Mouse (Mus musculus) neural tube, embryonic 13.5 days (tissue): Measurements from ENCODE around the gene Arl9. TPM values are rescaled to one million over a fixed set of nuclear protein-coding genes. Genes with fewer than 3 reads are reported as not detected.
"Not testable (repeated sequence)": the region's sequence is repeated elsewhere in the genome, so short reads cannot be mapped to it uniquely, and the experiment has no call there.

Experiments used
- ATAC-seq: fragments of 200-750 bp; cut with Nextera tagmentation; 2 replicates; pipeline ENCODE4 v1.8.0; 2017; ENCODE audit warnings: low read depth, mild to moderate bottlenecking, moderate TSS enrichment, moderate library complexity
- H3K27ac ChIP-seq: fragments of 300-500 bp; sonication (generic); replicated peaks from 2 replicates; pipeline ENCODE4 v1.5.1; 2015; ENCODE audit warnings: moderate library complexity, mild to moderate bottlenecking, inconsistent platforms
- H3K27me3 ChIP-seq: fragments of 300-500 bp; sonication (generic); 2 replicates; pipeline ENCODE4 v1.6.1; 2015; ENCODE audit warnings: mild to moderate bottlenecking, inconsistent platforms
- H3K36me3 ChIP-seq: fragments of 300-500 bp; sonication (generic); 2 replicates; pipeline ENCODE4 v1.6.1; 2015; ENCODE audit warnings: mild to moderate bottlenecking, inconsistent platforms
- H3K4me1 ChIP-seq: fragments of 300-500 bp; sonication (generic); replicated peaks from 2 replicates; pipeline ENCODE4 v1.6.1; 2015; ENCODE audit warnings: inconsistent platforms
- H3K4me2 ChIP-seq: fragments of 300-500 bp; sonication (generic); 2 replicates; pipeline ENCODE4 v1.6.1; 2015; ENCODE audit warnings: inconsistent platforms, mild to moderate bottlenecking, moderate library complexity
- H3K4me3 ChIP-seq: fragments of 300-500 bp; sonication (generic); 2 replicates; pipeline ENCODE4 v1.5.1; 2015; ENCODE audit warnings: mild to moderate bottlenecking, inconsistent platforms
- H3K9ac ChIP-seq: fragments of 300-500 bp; sonication (generic); 2 replicates; pipeline ENCODE4 v1.6.1; 2015; ENCODE audit warnings: moderate library complexity, mild to moderate bottlenecking, inconsistent platforms
- H3K9me3 ChIP-seq: fragments of 300-500 bp; sonication (generic); 2 replicates; pipeline ENCODE4 v1.6.1; 2016; ENCODE audit warnings: inconsistent platforms
- WGBS: fragments of 180-500 bp; shearing (Covaris S2); methylation state at CpG from one replicate; pipeline ENCODE4 v1.1.7; 2015; 5-methylcytosine and 5-hydroxymethylcytosine counted together
- polyA plus RNA-seq: library from polyadenylated mRNA; unstranded; fragments of >200 nt; fragmentation: Nextera tagmentation; extraction: Ambion mirVana; gene quantifications from 2 replicates; pipeline ENCODE4 v1.2.1, GENCODE M21; 2015

Gene Arl9
- polyA plus RNA-seq, 1 experiment from 2014 or later: not detected

GRCm38 (mm10) chr5:77035101-77035500 is 31.2 kb downstream of the Arl9 start:
- not testable (repeated sequence) for ATAC-seq, H3K4me3 ChIP-seq, H3K27ac ChIP-seq, H3K9ac ChIP-seq, H3K4me1 ChIP-seq, H3K36me3 ChIP-seq, H3K4me2 ChIP-seq, H3K9me3 ChIP-seq, H3K27me3 ChIP-seq

- no peaks in the 10 kb centered on the region for H3K4me1 ChIP-seq
- ATAC-seq: no peak
- H3K9me3 ChIP-seq: peaks cover 7% of the 10 kb centered on the region; the same call in 1 of the 2 replicates
- no peaks in the 10 kb centered on the region for H3K36me3 ChIP-seq
- 91% methylated on average over 10 of the region's 10 CpGs for WGBS
- no peak overlapping the region for H3K9ac ChIP-seq
- H3K27me3 ChIP-seq: no peaks in the 10 kb centered on the region
- no peak overlapping the region for H3K27ac ChIP-seq
- H3K4me2 ChIP-seq: no peak overlapping the region
- no peak overlapping the region for H3K4me3 ChIP-seq
Observed at GRCm38 (mm10) chr5:77038451-77038850, 34.6 kb downstream of the Arl9 start.

GRCm38 (mm10) chr5:77039391-77039790 is 35.5 kb downstream of the Arl9 start:
- ATAC-seq: no peak
- Histone ChIP-seq H3K9ac (no peak overlapping the region), H3K36me3 (no peaks in the 10 kb centered on the region), H3K4me1 (no peaks in the 10 kb centered on the region), H3K27me3 (no peaks in the 10 kb centered on the region), H3K4me2 (no peak overlapping the region), H3K27ac (no peak overlapping the region), H3K4me3 (no peak overlapping the region), H3K9me3 (peaks cover 7% of the 10 kb centered on the region; the same call in 1 of the 2 replicates)

GRCm38 (mm10) chr5:77044362-77044761 is 40.5 kb downstream of the Arl9 start:
- Histone ChIP-seq H3K4me2 (no peak overlapping the region), H3K27me3 (no peaks in the 10 kb centered on the region), H3K36me3 (no peaks in the 10 kb centered on the region), H3K9ac (no peak overlapping the region), H3K4me3 (no peak overlapping the region), H3K9me3 (no peaks in the 10 kb centered on the region), H3K4me1 (no peaks in the 10 kb centered on the region), H3K27ac (no peak overlapping the region)
- no peak for ATAC-seq
- WGBS: 45% methylated on average over 5 of the region's 5 CpGs

GRCm38 (mm10) chr5:77052616-77053015 is 48.8 kb downstream of the Arl9 start:
- ATAC-seq: no peak
- no peak overlapping the region for H3K27ac ChIP-seq
- H3K27me3 ChIP-seq: no peaks in the 10 kb centered on the region
- H3K9ac ChIP-seq: no peak overlapping the region
- no peaks in the 10 kb centered on the region for H3K36me3 ChIP-seq
- no peaks in the 10 kb centered on the region for H3K9me3 ChIP-seq
- H3K4me1 ChIP-seq: no peaks in the 10 kb centered on the region
- H3K4me3 ChIP-seq: no peak overlapping the region
- no peak overlapping the region for H3K4me2 ChIP-seq
- 96% methylated on average over 5 of the region's 5 CpGs for WGBS

- no peak overlapping the region for H3K27ac ChIP-seq
- H3K9ac ChIP-seq: no peak overlapping the region
- H3K36me3 ChIP-seq: no peaks in the 10 kb centered on the region
- no peaks in the 10 kb centered on the region; the same call in 1 of the 2 replicates for H3K4me1 ChIP-seq
- ATAC-seq: no peak
- 52% methylated on average over 12 of the region's 12 CpGs for WGBS
- no peak overlapping the region for H3K4me2 ChIP-seq
- no peaks in the 10 kb centered on the region for H3K27me3 ChIP-seq
- H3K4me3 ChIP-seq: no peak overlapping the region
- no peaks in the 10 kb centered on the region for H3K9me3 ChIP-seq
Observed at GRCm38 (mm10) chr5:77056881-77057440, 53.1 kb downstream of the Arl9 start.

Other genes starting within 250 kb of the Arl9 start
- 18.3 and 21.6 TPM in 2 replicates for gene Aasdh, start 98.5 kb upstream of the Arl9 start, polyA plus RNA-seq
- gene Paics, start 52.7 kb upstream of the Arl9 start, polyA plus RNA-seq: 178 and 195 TPM in 2 replicates
- gene Ppat, start 52.5 kb upstream of the Arl9 start, polyA plus RNA-seq: 12.9 and 16.9 TPM in 2 replicates
- gene Srp72, start 29.4 kb upstream of the Arl9 start, polyA plus RNA-seq: 84.6 and 89.7 TPM in 2 replicates
- 0.18 and 1.1 TPM in 2 replicates for gene Thegl, start 12.0 kb downstream of the Arl9 start, polyA plus RNA-seq
- gene Hopx, start 111.1 kb downstream of the Arl9 start, polyA plus RNA-seq: 8.8 and 9.2 TPM in 2 replicates
- 4.8 and 5.1 TPM in 2 replicates for gene Spink2, start 207.4 kb downstream of the Arl9 start, polyA plus RNA-seq